Mouse (Mus musculus) MEL (cell line): ENCODE data around the gene Npw. TPM values are rescaled to one million over a fixed set of nuclear protein-coding genes. Genes with fewer than 3 reads are reported as not detected.
A peak's percentile ranks its signal among the peaks of the same experiment; 100 is the strongest.

ENCODE experiments used
- DNase-seq: peaks from one replicate; pipeline ENCODE4 v3.0.0; 2011; ENCODE audit warnings: low read depth, low spot score
- H3K27ac ChIP-seq: 2 replicates; pipeline ENCODE4 v1.5.1; 2012; ENCODE audit warnings: low read depth, mild to moderate bottlenecking, control low read depth, low read length, moderate library complexity; ENCODE audit not compliant: control insufficient read depth
- H3K27me3 ChIP-seq, 2 experiments: fragments of 150-350 bp in 1 of 2; sonication (generic) in 1 of 2; 2 replicates each; pipeline ENCODE4 v1.6.1; 2012; ENCODE audit warnings: low read length in 2 of 2, mild to moderate bottlenecking in 2 of 2, improper control_type of control experiment in 1 of 2, moderate library complexity in 1 of 2; ENCODE audit not compliant: insufficient read depth in 2 of 2, control insufficient read depth in 1 of 2
- H3K36me3 ChIP-seq, 2 experiments: 2 replicates each; pipeline ENCODE4 v1.6.1; 2012 to 2014; ENCODE audit warnings: low read length in 2 of 2, improper control_type of control experiment in 1 of 2, inconsistent platforms in 1 of 2, mild to moderate bottlenecking in 1 of 2; ENCODE audit not compliant: insufficient read depth in 2 of 2, control insufficient read depth in 1 of 2
- H3K4me1 ChIP-seq, 2 experiments: fragments of 150-350 bp in 1 of 2; sonication (generic) in 1 of 2; 2 replicates each; pipeline ENCODE4 v1.6.1; 2012; ENCODE audit warnings: low read length in 2 of 2, improper control_type of control experiment in 1 of 2, mild to moderate bottlenecking in 1 of 2; ENCODE audit not compliant: insufficient read depth in 2 of 2, control insufficient read depth in 1 of 2
- H3K4me3 ChIP-seq, 2 experiments: fragments of 150-350 bp in 1 of 2; sonication (generic) in 1 of 2; 2 replicates each; pipeline ENCODE4 v1.5.1; 2012; ENCODE audit warnings: low read depth in 2 of 2, low read length in 2 of 2, mild to moderate bottlenecking in 2 of 2, moderate library complexity in 2 of 2, control low read depth in 1 of 2, improper control_type of control experiment in 1 of 2; ENCODE audit not compliant: control insufficient read depth in 1 of 2, insufficient read depth in 1 of 2
- H3K79me2 ChIP-seq: 2 replicates; pipeline ENCODE4 v1.6.1; 2012; ENCODE audit warnings: mild to moderate bottlenecking, low read length, moderate library complexity; ENCODE audit not compliant: control insufficient read depth, poor library complexity, insufficient read depth
- H3K9ac ChIP-seq: 2 replicates; pipeline ENCODE4 v1.6.1; 2012; ENCODE audit warnings: low read depth, mild to moderate bottlenecking, control low read depth, low read length, moderate library complexity; ENCODE audit not compliant: control insufficient read depth, poor library complexity, severe bottlenecking
- H3K9me3 ChIP-seq: fragments of 150-350 bp; sonication (generic); replicated peaks from 2 replicates; pipeline ENCODE4 v1.6.1; 2012; ENCODE audit warnings: mild to moderate bottlenecking, low read length, improper control_type of control experiment, moderate library complexity; ENCODE audit not compliant: insufficient read depth
- BHLHE40 ChIP-seq: IDR thresholded peaks from 2 replicates; pipeline ENCODE4 v1.6.1; 2012; ENCODE audit warnings: low read depth, mild to moderate bottlenecking, inconsistent platforms, low read length, improper control_type of control experiment, borderline replicate concordance
- CHD2 ChIP-seq: IDR thresholded peaks from 2 replicates; pipeline ENCODE4 v1.6.1; 2011; ENCODE audit warnings: low read length, improper control_type of control experiment
- CTCF ChIP-seq, 3 experiments: IDR thresholded peaks in 2 of 3; conservative IDR thresholded peaks in 1 of 3; 2 replicates each; pipeline ENCODE4 v1.5.1; 2011 to 2012; ENCODE audit warnings: low read length in 3 of 3, low read depth in 2 of 3, mild to moderate bottlenecking in 2 of 3, improper control_type of control experiment in 1 of 3, inconsistent platforms in 1 of 3, mixed read lengths in 1 of 3, moderate library complexity in 1 of 3; ENCODE audit not compliant: control insufficient read depth in 1 of 3, insufficient read depth in 1 of 3, poor library complexity in 1 of 3, severe bottlenecking in 1 of 3
- E2F4 ChIP-seq: IDR thresholded peaks from 2 replicates; pipeline ENCODE4 v1.6.1; 2011; ENCODE audit warnings: low read depth, low read length, improper control_type of control experiment, borderline replicate concordance
- ELF1 ChIP-seq: IDR thresholded peaks from 2 replicates; pipeline ENCODE4 v1.6.1; 2014; ENCODE audit warnings: low read depth, mild to moderate bottlenecking, inconsistent platforms, low read length, improper control_type of control experiment, moderate library complexity
- GATA1 ChIP-seq: IDR thresholded peaks from 2 replicates; pipeline ENCODE4 v1.6.1; 2011; ENCODE audit warnings: low read depth, low read length, improper control_type of control experiment
- HCFC1 ChIP-seq: IDR thresholded peaks from 2 replicates; pipeline ENCODE4 v1.6.1; 2012; ENCODE audit warnings: low read depth, mild to moderate bottlenecking, inconsistent platforms, low read length, improper control_type of control experiment, moderate library complexity
- JUND ChIP-seq: IDR thresholded peaks from 2 replicates; pipeline ENCODE4 v1.6.1; 2011; ENCODE audit warnings: low read depth, mild to moderate bottlenecking, improper control_type of control experiment, low read length
- MAX ChIP-seq: IDR thresholded peaks from 2 replicates; pipeline ENCODE4 v1.6.1; 2011; ENCODE audit warnings: low read length, improper control_type of control experiment
- MAZ ChIP-seq: IDR thresholded peaks from 2 replicates; pipeline ENCODE4 v1.6.1; 2012; ENCODE audit warnings: low read depth, mild to moderate bottlenecking, inconsistent platforms, low read length, improper control_type of control experiment
- MEF2A ChIP-seq: IDR thresholded peaks from 2 replicates; pipeline ENCODE4 v1.6.1; 2014; ENCODE audit warnings: low read depth, mild to moderate bottlenecking, inconsistent platforms, low read length, improper control_type of control experiment; ENCODE audit not compliant: poor library complexity, insufficient replicate concordance, severe bottlenecking; ENCODE audit errors: extremely low read depth
- MXI1 ChIP-seq: IDR thresholded peaks from 2 replicates; pipeline ENCODE4 v1.6.1; 2011; ENCODE audit warnings: mild to moderate bottlenecking, low read depth, low read length, improper control_type of control experiment
- MYB ChIP-seq: IDR thresholded peaks from 2 replicates; pipeline ENCODE4 v1.6.1; 2011; ENCODE audit warnings: mild to moderate bottlenecking, low read depth, low read length, improper control_type of control experiment
- MYC ChIP-seq: IDR thresholded peaks from 2 replicates; pipeline ENCODE4 v1.6.1; 2011; ENCODE audit warnings: low read depth, mild to moderate bottlenecking, low read length, improper control_type of control experiment, moderate library complexity
- NELFE ChIP-seq: IDR thresholded peaks from 2 replicates; pipeline ENCODE4 v1.6.1; 2011; ENCODE audit warnings: low read depth, low read length, improper control_type of control experiment
- NRF1 ChIP-seq: IDR thresholded peaks from 2 replicates; pipeline ENCODE4 v1.6.1; 2014; ENCODE audit warnings: low read depth, mild to moderate bottlenecking, inconsistent platforms, low read length, improper control_type of control experiment, moderate library complexity; ENCODE audit not compliant: poor library complexity, insufficient read depth, severe bottlenecking
- POLR2A ChIP-seq, 2 experiments: IDR thresholded peaks; 2 replicates each; pipeline ENCODE4 v1.6.1; 2011 to 2012; ENCODE audit warnings: low read length in 2 of 2, mild to moderate bottlenecking in 2 of 2, control low read depth in 1 of 2, improper control_type of control experiment in 1 of 2, low read depth in 1 of 2, moderate library complexity in 1 of 2; ENCODE audit not compliant: control insufficient read depth in 1 of 2, insufficient read depth in 1 of 2, poor library complexity in 1 of 2
- POLR2AphosphoS2 ChIP-seq: IDR thresholded peaks from 2 replicates; pipeline ENCODE4 v1.6.1; 2011; ENCODE audit warnings: low read length, improper control_type of control experiment
- POLR2AphosphoS5 ChIP-seq: IDR thresholded peaks from 2 replicates; pipeline ENCODE4 v1.6.1; 2012; ENCODE audit warnings: low read depth, borderline replicate concordance, mild to moderate bottlenecking, inconsistent platforms, low read length, moderate library complexity, mixed read lengths
- RCOR1 ChIP-seq: IDR thresholded peaks from 2 replicates; pipeline ENCODE4 v1.6.1; 2012; ENCODE audit warnings: low read depth, mild to moderate bottlenecking, inconsistent platforms, low read length, improper control_type of control experiment
- SIN3A ChIP-seq: IDR thresholded peaks from 2 replicates; pipeline ENCODE4 v1.6.1; 2012; ENCODE audit warnings: low read length, improper control_type of control experiment, inconsistent platforms
- SMC3 ChIP-seq: IDR thresholded peaks from 2 replicates; pipeline ENCODE4 v1.6.1; 2011; ENCODE audit warnings: low read depth, low read length, improper control_type of control experiment
- TAL1 ChIP-seq: IDR thresholded peaks from 2 replicates; pipeline ENCODE4 v1.6.1; 2012; ENCODE audit warnings: mild to moderate bottlenecking, inconsistent platforms, low read length, moderate library complexity, mixed read lengths
- TBP ChIP-seq: IDR thresholded peaks from 2 replicates; pipeline ENCODE4 v1.8.0; 2011; ENCODE audit warnings: low read depth, low read length, improper control_type of control experiment
- TCF12 ChIP-seq: IDR thresholded peaks from 2 replicates; pipeline ENCODE4 v1.6.1; 2014; ENCODE audit warnings: low read depth, mild to moderate bottlenecking, inconsistent platforms, low read length, improper control_type of control experiment, moderate library complexity
- ZC3H11A ChIP-seq: IDR thresholded peaks from 2 replicates; pipeline ENCODE4 v1.6.1; 2012; ENCODE audit warnings: low read depth, mild to moderate bottlenecking, inconsistent platforms, low read length, improper control_type of control experiment
- ZMIZ1 ChIP-seq: IDR thresholded peaks from 2 replicates; pipeline ENCODE4 v1.6.1; 2012; ENCODE audit warnings: low read depth, mild to moderate bottlenecking, inconsistent platforms, low read length, improper control_type of control experiment, moderate library complexity
- ZNF384 ChIP-seq: IDR thresholded peaks from 2 replicates; pipeline ENCODE4 v1.6.1; 2012; ENCODE audit warnings: low read depth, mild to moderate bottlenecking, inconsistent platforms, low read length, improper control_type of control experiment
- polyA plus RNA-seq, 2 experiments: library from polyadenylated mRNA; stranded (reverse) in 1 of 2; unstranded in 1 of 2; fragments of >175 nt in 1 of 2; fragments of >200 nt in 1 of 2; gene quantifications; 2 replicates each; pipeline versions ENCODE4 v1.2.1 to v1.2.4; 2012; ENCODE audit warnings: low replicate concordance in 2 of 2, low read depth in 1 of 2; ENCODE audit not compliant: insufficient read length in 2 of 2, insufficient read depth in 1 of 2, missing spikeins in 1 of 2
- total RNA-seq: library from RNA; depleted of rRNA; stranded (reverse); fragments of 300-350 nt; gene quantifications from 2 replicates; pipeline ENCODE4 v1.2.3, GENCODE M21; 2012

Gene Npw
- total and polyA plus RNA-seq, 3 experiments = not detected

GRCm38 (mm10) chr17:24670246-24670844 is 12.1 kb upstream of the Npw start:
- TF ChIP-seq NELFE = no peak
- no peak for TF ChIP-seq MAZ
- no peak for TF ChIP-seq ZNF384
- no peak for TF ChIP-seq GATA1
- TF ChIP-seq MXI1 = no peak
- TF ChIP-seq BHLHE40 = no peak
- no peak for TF ChIP-seq MEF2A
- TF ChIP-seq TAL1 = no peak
- no peak for TF ChIP-seq POLR2AphosphoS2
- TF ChIP-seq E2F4 = no peak
- peaks cover 0 to 2% of the 10 kb centered on the region in 2 experiments; a peak in 1 of 4 replicates for H3K27me3 ChIP-seq
- peaks cover 49% of the 10 kb centered on the region for H3K79me2 ChIP-seq
- H3K27ac ChIP-seq = peak overlapping the region; percentile 46
- peak; percentile 40 for DNase-seq
- peak overlapping the region; percentile 86 for H3K9ac ChIP-seq
- H3K9me3 ChIP-seq = no peaks in the 10 kb centered on the region
- H3K36me3 ChIP-seq = peaks cover 0 to 14% of the 10 kb centered on the region in 2 experiments; a peak in 2 of 4 replicates
- H3K4me1 ChIP-seq = peaks cover 0 to 26% of the 10 kb centered on the region in 2 experiments; a peak in 3 of 4 replicates
- H3K4me3 ChIP-seq = peak overlapping the region; percentile 90 to 99

DNA sequence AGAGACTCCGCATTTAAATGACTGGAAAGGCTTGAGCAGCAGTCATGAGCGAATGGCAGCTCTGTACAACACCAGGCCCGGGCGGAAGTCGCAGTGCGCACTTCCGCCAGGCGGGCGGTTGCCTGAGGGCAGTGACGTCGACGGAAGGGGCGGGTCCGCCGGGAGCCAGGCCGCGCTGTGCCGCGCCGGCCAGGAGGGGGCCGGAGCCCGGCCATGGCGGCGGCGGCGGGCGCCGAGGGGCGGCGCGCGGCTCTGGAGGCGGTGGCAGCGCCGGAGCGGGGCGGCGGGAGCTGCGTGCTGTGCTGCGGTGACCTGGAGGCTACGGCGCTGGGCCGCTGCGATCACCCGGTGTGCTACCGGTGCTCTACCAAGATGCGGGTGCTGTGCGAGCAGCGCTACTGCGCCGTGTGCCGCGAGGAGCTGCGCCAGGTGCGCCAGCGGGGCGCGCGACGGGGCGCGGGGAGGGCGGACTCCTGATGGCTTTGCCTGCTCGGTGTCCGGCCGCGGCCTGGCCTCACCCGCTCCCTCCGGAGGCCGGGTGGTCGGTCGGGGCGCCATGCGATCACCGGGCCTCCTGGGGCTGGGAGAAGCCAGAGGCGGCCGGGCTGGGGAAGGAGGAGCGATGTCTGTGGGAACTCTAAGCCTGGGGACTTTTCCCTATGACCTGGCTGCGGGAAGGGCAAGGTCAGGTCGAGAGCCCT is 11.4 kb upstream of the Npw start, which contains the start of gene Zfp598:
TSS of gene Zfp598 (plus strand) at position 143 of the 701 bp plus-strand sequence.
- Histone ChIP-seq H3K36me3 (peaks cover 0 to 14% of the 10 kb centered on the region in 2 experiments; a peak in 2 of 4 replicates), H3K27ac (peak within 1 kb of the TSS; percentile 84), H3K4me3 (peak within 1 kb of the TSS; percentile 90 to 99), H3K4me1 (peaks cover 0 to 26% of the 10 kb centered on the region in 2 experiments; a peak in 3 of 4 replicates), H3K27me3 (peaks cover 0 to 2% of the 10 kb centered on the region in 2 experiments; a peak in 1 of 4 replicates), H3K79me2 (peaks cover 46% of the 10 kb centered on the region), H3K9me3 (no peaks in the 10 kb centered on the region), H3K9ac (peak within 1 kb of the TSS; percentile 86)
- DNase-seq = peak; percentile 94
- peak; percentile 47; the same call in 1 of the 2 replicates for TF ChIP-seq NRF1
- no peak for TF ChIP-seq JUND
- peak; percentile 93 for TF ChIP-seq NELFE
- TF ChIP-seq MYC = no peak
- peak; percentile 62 for TF ChIP-seq MYB
- peak; percentile 80 for TF ChIP-seq MXI1
- peak; percentile 30; the same call in 1 of the 2 replicates for TF ChIP-seq MAX
- TF ChIP-seq POLR2A (IDR thresholded peaks at IDR 0.05; ENCODE audit: control insufficient read depth in 1 of 2, insufficient read depth in 1 of 2, low read depth in 1 of 2, low read length in 2 of 2, poor library complexity in 1 of 2) = peak; percentile 93 to 96; a peak in 3 of 4 replicates
- no peak for TF ChIP-seq SMC3
- no peak; the same call in 1 of the 2 replicates for TF ChIP-seq RCOR1
- TF ChIP-seq MEF2A = no peak
- 0 out of 2 replicates have a peak, but pooled peaks have one; percentile 27 for TF ChIP-seq POLR2AphosphoS5
- peak; percentile 92 for TF ChIP-seq HCFC1
- peak; percentile 98 for TF ChIP-seq ELF1
- TF ChIP-seq CHD2 = no peak
- peak; percentile 87; the same call in 1 of the 2 replicates for TF ChIP-seq POLR2AphosphoS2
- TF ChIP-seq TCF12 = peak; percentile 68
- TF ChIP-seq CTCF (IDR thresholded peaks at IDR 0.05 in 2 of 3, conservative IDR thresholded peaks at IDR 0.05 in 1 of 3; ENCODE audit: control insufficient read depth in 1 of 3, insufficient read depth in 1 of 3, low read depth in 2 of 3, low read length in 3 of 3, poor library complexity in 1 of 3, severe bottlenecking in 1 of 3) = 0 out of 6 replicates have a peak, but pooled peaks of 1 of the 3 experiments have one; percentile 5
- TF ChIP-seq ZC3H11A = no peak
- TF ChIP-seq SIN3A = peak; percentile 90
- TF ChIP-seq ZMIZ1 = no peak; the same call in 1 of the 2 replicates
- TF ChIP-seq TBP = peak; percentile 92
